In genomic region chr11:29613185-29613735, GRCm38 (mm10) we compare ENCODE assay signal across 27 mouse cellular contexts.
DNase-seq lines count a peak whose midpoint lies in the region; ATAC-seq and TF ChIP-seq lines count a peak whose summit lies in the region.
"Had no signal": no experiment of that assay in that cellular context is flagged by ENCODE, and none has a peak within 500 bp of the region (broad histone marks: within the 10 kb centered on the region; RNA-seq: fewer than 3 reads in every experiment).

No protein-coding gene starts in this region.

- peak overlapping the region; percentile 19; the same call in 1 of the 2 replicates for H3K4me2 ChIP-seq in embryonic facial prominence, embryonic 15.5 days (replicated peaks)
- no peak overlapping the region for H3K4me2 ChIP-seq in liver, postnatal 0 days (ENCODE audit: low read depth, low read length)
- H3K4me2 ChIP-seq: embryonic facial prominence, embryonic 13.5 days; forebrain, embryonic 12.5 days; heart, embryonic 15.5 days; liver, embryonic 13.5 days; midbrain, embryonic 11.5 days; neural tube, embryonic 12.5 days had no signal

- H3K4me3 ChIP-seq in layer of hippocampus, adult 2 months, result no peak overlapping the region
- no peak overlapping the region for H3K4me3 ChIP-seq in C2C12 (ENCODE audit: insufficient read depth, poor library complexity, severe bottlenecking)
- H3K4me3 ChIP-seq in embryonic facial prominence, embryonic 15.5 days (replicated peaks), result no peak overlapping the region
- no peak overlapping the region for H3K4me3 ChIP-seq in liver, postnatal 0 days (ENCODE audit: low read depth, low read length)
- H3K4me3 ChIP-seq: embryonic facial prominence, embryonic 13.5 days; forebrain, embryonic 12.5 days; heart, embryonic 15.5 days; liver, embryonic 13.5 days; neural tube, embryonic 12.5 days had no signal

- H3K79me2 ChIP-seq in C2C12 (ENCODE audit: control insufficient read depth, insufficient read depth), result no peaks in the 10 kb centered on the region

- peaks cover 5% of the 10 kb centered on the region for H3K27me3 ChIP-seq in C2C12 (ENCODE audit: control insufficient read depth, insufficient read depth, insufficient read length)
- H3K27me3 ChIP-seq in embryonic facial prominence, embryonic 15.5 days, result no peaks in the 10 kb centered on the region
- H3K27me3 ChIP-seq in liver, postnatal 0 days (ENCODE audit: insufficient read depth, low read length), result no peaks in the 10 kb centered on the region
- H3K27me3 ChIP-seq: embryonic facial prominence, embryonic 13.5 days; forebrain, embryonic 12.5 days; heart, embryonic 15.5 days; liver, embryonic 13.5 days; neural tube, embryonic 12.5 days had no signal

- no peak for DNase-seq in layer of hippocampus, adult 2 months (ENCODE audit: low spot score in 2 of 2)
- DNase-seq in layer of hippocampus, adult 11-12 months (ENCODE audit: low spot score), result no peak
- DNase-seq in liver, postnatal 0 days, result no peak
- DNase-seq in cerebellum, adult 9-10 months, result no peak
- DNase-seq in lung, adult 18-20 months, result no peak
- DNase-seq in thymus, postnatal 4 days, result no peak
- DNase-seq: adrenal gland, postnatal 36 days; cerebellum, adult 8-10 months; cerebellum, postnatal 36 days; embryo, embryonic 11 days; forebrain, postnatal 0 days; gastrocnemius, postnatal 10 days; kidney, adult 11 months; kidney, postnatal 14 days; liver, embryonic 13.5 days; lung, postnatal 36 days; thymus, postnatal 14 days had no signal

- 77% methylated on average over 4 of the region's 4 CpGs for WGBS in embryonic facial prominence, embryonic 15.5 days
- WGBS in liver, postnatal 0 days (ENCODE audit: insufficient replicate concordance), result 59% methylated on average over 4 of the region's 4 CpGs

- TF ChIP-seq EP300 in liver, postnatal 0 days (IDR thresholded peaks at IDR 0.05; ENCODE audit: low read depth), result no peak

- no peak overlapping the region for H3K9ac ChIP-seq in embryonic facial prominence, embryonic 15.5 days
- H3K9ac ChIP-seq in liver, postnatal 0 days (replicated peaks), result no peak overlapping the region
- H3K9ac ChIP-seq: embryonic facial prominence, embryonic 13.5 days; forebrain, embryonic 12.5 days; forebrain, postnatal 0 days; heart, embryonic 15.5 days; liver, embryonic 13.5 days; neural tube, embryonic 12.5 days had no signal

- no peak for TF ChIP-seq CTCF in layer of hippocampus, adult 2 months (conservative IDR thresholded peaks at IDR 0.05)
- no peak for TF ChIP-seq CTCF in C2C12 (IDR thresholded peaks at IDR 0.05; ENCODE audit: control insufficient read depth, insufficient read depth, insufficient read length)
- no peak for TF ChIP-seq CTCF in liver, postnatal 0 days (IDR thresholded peaks at IDR 0.05; ENCODE audit: low read depth)

- H3K36me3 ChIP-seq in C2C12 (ENCODE audit: control insufficient read depth, insufficient read depth), result no peaks in the 10 kb centered on the region
- H3K36me3 ChIP-seq in embryonic facial prominence, embryonic 15.5 days, result no peaks in the 10 kb centered on the region
- H3K36me3 ChIP-seq in liver, postnatal 0 days (replicated peaks; ENCODE audit: insufficient read depth, low read length), result no peaks in the 10 kb centered on the region
- H3K36me3 ChIP-seq: embryonic facial prominence, embryonic 13.5 days; forebrain, embryonic 12.5 days; heart, embryonic 15.5 days; liver, embryonic 13.5 days; neural tube, embryonic 12.5 days had no signal

- no peak for ATAC-seq in embryonic facial prominence, embryonic 15.5 days (ENCODE audit: insufficient number of reproducible peaks, low FRiP score, low TSS enrichment, low read depth)
- peak; percentile 56 for ATAC-seq in liver, postnatal 0 days
- ATAC-seq: CD4-positive, CD25-positive, alpha-beta regulatory T cell, adult 4 months; forebrain, postnatal 0 days; hindbrain, embryonic 16.5 days; midbrain, embryonic 16.5 days had no signal

- no peaks in the 10 kb centered on the region for H3K9me3 ChIP-seq in embryonic facial prominence, embryonic 15.5 days (replicated peaks)
- H3K9me3 ChIP-seq in liver, postnatal 0 days (ENCODE audit: low read length), result no peaks in the 10 kb centered on the region
- H3K9me3 ChIP-seq: embryonic facial prominence, embryonic 13.5 days; forebrain, embryonic 12.5 days; heart, embryonic 15.5 days; liver, embryonic 13.5 days; neural tube, embryonic 12.5 days had no signal

- H3K27ac ChIP-seq in layer of hippocampus, adult 2 months, result peak overlapping the region; percentile 12; the same call in 1 of the 2 replicates
- H3K27ac ChIP-seq in embryonic facial prominence, embryonic 15.5 days (replicated peaks), result peak overlapping the region; percentile 78
- H3K27ac ChIP-seq in liver, postnatal 0 days (ENCODE audit: low read depth), result no peak overlapping the region
- H3K27ac ChIP-seq: forebrain, embryonic 12.5 days; heart, embryonic 15.5 days; liver, embryonic 13.5 days; neural tube, embryonic 12.5 days had no signal

- no peak overlapping the region for H3ac ChIP-seq in C2C12 (ENCODE audit: control insufficient read depth, insufficient read length, low read depth)

- no peaks in the 10 kb centered on the region for H3K79me3 ChIP-seq in C2C12 (ENCODE audit: low read depth)

- peaks cover 16% of the 10 kb centered on the region for H3K4me1 ChIP-seq in embryonic facial prominence, embryonic 15.5 days
- H3K4me1 ChIP-seq in liver, postnatal 0 days (ENCODE audit: insufficient read depth), result peaks cover 12% of the 10 kb centered on the region
- H3K4me1 ChIP-seq: forebrain, embryonic 12.5 days; neural tube, embryonic 12.5 days had no signal

TF ChIP-seq in C2C12, 6 proteins besides CTCF, POLR2A, EP300 and RAD21:
- TF ChIP-seq MAX (IDR thresholded peaks at IDR 0.05), result no peak
- peak; percentile 44 for TF ChIP-seq CEBPB (IDR thresholded peaks at IDR 0.05; ENCODE audit: low read depth)
- TF ChIP-seq MYOG (IDR thresholded peaks at IDR 0.05; ENCODE audit: control insufficient read depth, extremely low read depth, insufficient read length), result no peak
- no peak for TF ChIP-seq FOSL1 (IDR thresholded peaks at IDR 0.05; ENCODE audit: insufficient read depth, low read length, poor library complexity, severe bottlenecking)
TF ChIP-seq in C2C12: peak in this region for 1.
